Mouse (Mus musculus) ES-E14 (cell line): ENCODE results near the gene Rab7b.

Experiments
- MAFK ChIP-seq: IDR thresholded peaks from 2 replicates; pipeline ENCODE4 v1.6.1; 2014; ENCODE audit warnings: mild to moderate bottlenecking, low read depth, low read length, inconsistent platforms; ENCODE audit not compliant: insufficient read depth
- ZNF384 ChIP-seq: IDR thresholded peaks from 2 replicates; pipeline ENCODE4 v1.6.1; 2012; ENCODE audit warnings: low read depth, low read length, inconsistent platforms

DNA sequence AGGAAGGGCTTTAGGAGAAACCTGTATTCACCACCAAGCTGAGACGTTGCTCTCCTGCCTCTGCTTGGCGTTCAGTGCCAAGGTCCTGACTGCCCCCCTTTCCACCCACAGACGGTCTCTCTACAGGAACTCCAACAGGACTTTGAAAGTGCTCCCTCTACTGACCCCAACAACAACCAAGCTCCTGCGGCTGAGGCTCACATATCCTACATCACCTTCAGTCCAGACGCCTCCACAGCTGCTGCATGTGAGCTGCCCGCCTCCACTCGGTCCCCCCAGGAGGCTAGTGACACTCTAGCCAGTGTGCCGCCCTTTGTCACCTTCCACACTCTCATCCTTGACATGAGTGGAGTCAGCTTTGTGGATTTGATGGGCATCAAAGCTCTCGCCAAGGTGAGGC is 75.2 kb downstream of the Rab7b start:
- TF ChIP-seq MAFK (no peak), ZNF384 (no peak)
